Mouse (Mus musculus): Measurements from ENCODE around the gene Otulinl.

Otulinl gene

GRCm38 (mm10) chr15:27617227-27617626 is 64.2 kb downstream of the Otulinl start:
- no peak for DNase-seq (ENCODE audit: low spot score in 2 of 2)

GRCm38 (mm10) chr15:27616159-27616558 is 65.2 kb downstream of the Otulinl start:
- peak; percentile 82 for DNase-seq (ENCODE audit: low spot score in 2 of 2)

DNA sequence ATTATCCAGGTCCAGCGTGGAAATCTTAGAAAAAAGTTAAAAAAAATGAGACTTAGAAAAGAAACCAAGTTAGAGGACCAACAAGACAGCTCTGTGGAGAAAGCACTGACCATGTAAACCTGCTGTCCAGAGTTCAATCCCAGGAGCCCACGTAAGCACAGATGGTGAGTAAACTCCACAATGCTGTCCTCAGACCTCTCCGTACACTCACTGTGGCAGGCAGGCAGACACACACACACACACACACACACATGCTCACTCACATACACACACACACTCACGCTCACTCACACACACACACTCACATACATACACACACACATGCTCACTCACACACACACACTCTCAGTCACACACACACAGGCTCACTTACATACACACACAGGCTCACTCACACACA is 68.1 kb downstream of the Otulinl start:
- no peak for DNase-seq (ENCODE audit: low spot score in 2 of 2)

DNA sequence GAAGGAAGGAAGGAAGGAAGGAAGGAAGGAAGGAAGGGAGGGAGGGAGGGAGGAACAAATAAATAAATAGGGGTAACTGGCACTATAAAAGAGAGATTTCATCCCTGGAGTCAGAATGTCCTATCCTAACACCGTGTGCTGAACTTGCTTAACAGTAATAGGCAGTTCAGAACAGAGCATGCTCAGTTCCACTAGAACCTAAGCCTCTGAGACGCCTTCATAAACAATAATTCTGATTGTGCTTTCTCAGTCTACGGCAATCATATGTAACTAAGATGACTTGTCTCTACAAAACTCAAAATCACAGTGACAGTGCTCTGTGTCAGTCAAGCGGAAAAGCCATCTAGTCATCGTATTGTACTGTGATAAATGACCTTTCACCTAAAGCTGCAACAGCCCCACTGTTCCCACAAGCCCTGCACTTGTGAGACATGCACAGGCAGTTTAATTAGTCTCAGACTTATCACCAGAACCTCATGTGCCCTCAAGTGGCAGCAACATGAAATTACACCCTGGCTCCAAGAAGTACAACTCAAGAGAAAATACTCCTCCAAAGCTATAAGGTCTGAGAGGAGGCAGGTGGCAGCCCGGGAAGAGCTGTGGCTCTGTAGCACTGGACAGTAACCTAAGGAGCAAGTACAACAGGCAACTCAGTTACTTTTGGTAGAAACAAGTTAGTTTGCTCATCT is 68.7 kb downstream of the Otulinl start:
- peak in 1 of 2 experiments; percentile 65 for DNase-seq (ENCODE audit: low spot score in 2 of 2)

GRCm38 (mm10) chr15:27609554-27609953 is 71.8 kb downstream of the Otulinl start:
- DNase-seq (ENCODE audit: low spot score in 2 of 2): no peak

- DNase-seq (ENCODE audit: low spot score in 2 of 2): no peak
Observed at GRCm38 (mm10) chr15:27605252-27605651, 76.1 kb downstream of the Otulinl start.

Measured in heart, adult 9 months (tissue).